Mouse (Mus musculus): ENCODE results near the gene Abcc8. TPM values are rescaled to one million over a fixed set of nuclear protein-coding genes. Genes with fewer than 3 reads are reported as not detected.

The Abcc8 gene
- polyA plus RNA-seq, 1 experiment from 2014 or later = 3.0 TPM

- no peaks in the 10 kb centered on the region for H3K4me1 ChIP-seq
- no peaks in the 10 kb centered on the region for H3K9me3 ChIP-seq
- no peaks in the 10 kb centered on the region for H3K36me3 ChIP-seq
- ATAC-seq (ENCODE audit: borderline replicate concordance, extremely low read depth, low FRiP score, low TSS enrichment) = no peak
- H3K4me2 ChIP-seq = no peak overlapping the region
- WGBS = 69% methylated on average over 9 of the region's 9 CpGs
- H3K4me3 ChIP-seq = no peak overlapping the region
- peaks cover 3% of the 10 kb centered on the region; the same call in 1 of the 2 replicates for H3K27me3 ChIP-seq
- H3K27ac ChIP-seq = no peak overlapping the region
- H3K9ac ChIP-seq = no peak overlapping the region
Measured at GRCm38 (mm10) chr7:46152819-46153351, 26.9 kb downstream of the Abcc8 start.

- Histone ChIP-seq H3K4me3 (no peak overlapping the region), H3K27me3 (no peaks in the 10 kb centered on the region), H3K36me3 (no peaks in the 10 kb centered on the region), H3K9me3 (no peaks in the 10 kb centered on the region), H3K9ac (no peak overlapping the region), H3K4me1 (no peaks in the 10 kb centered on the region), H3K27ac (no peak overlapping the region), H3K4me2 (no peak overlapping the region)
- 78% methylated on average over 7 of the region's 7 CpGs for WGBS
- ATAC-seq (ENCODE audit: borderline replicate concordance, extremely low read depth, low FRiP score, low TSS enrichment) = no peak
Measured at GRCm38 (mm10) chr7:46147417-46147816, 32.4 kb downstream of the Abcc8 start.

- Histone ChIP-seq H3K4me2 (no peak overlapping the region), H3K9ac (no peak overlapping the region), H3K9me3 (no peaks in the 10 kb centered on the region), H3K4me1 (no peaks in the 10 kb centered on the region), H3K36me3 (no peaks in the 10 kb centered on the region), H3K27me3 (no peaks in the 10 kb centered on the region), H3K4me3 (no peak overlapping the region), H3K27ac (no peak overlapping the region)
- no peak for ATAC-seq (ENCODE audit: borderline replicate concordance, extremely low read depth, low FRiP score, low TSS enrichment)
- 75% methylated on average over 7 of the region's 7 CpGs for WGBS
Measured at GRCm38 (mm10) chr7:46146675-46147308, 33.0 kb downstream of the Abcc8 start.

GRCm38 (mm10) chr7:46144061-46144460 is 35.8 kb downstream of the Abcc8 start:
- no peaks in the 10 kb centered on the region for H3K36me3 ChIP-seq
- 79% methylated on average over 8 of the region's 8 CpGs for WGBS
- no peak overlapping the region for H3K4me3 ChIP-seq
- H3K4me1 ChIP-seq = no peaks in the 10 kb centered on the region
- peaks cover 12% of the 10 kb centered on the region; the same call in 1 of the 2 replicates for H3K27me3 ChIP-seq
- no peak overlapping the region for H3K9ac ChIP-seq
- no peak overlapping the region for H3K27ac ChIP-seq
- H3K9me3 ChIP-seq = no peaks in the 10 kb centered on the region
- no peak overlapping the region for H3K4me2 ChIP-seq
- ATAC-seq (ENCODE audit: borderline replicate concordance, extremely low read depth, low FRiP score, low TSS enrichment) = no peak

GRCm38 (mm10) chr7:46138329-46138930 is 41.4 kb downstream of the Abcc8 start:
- no peaks in the 10 kb centered on the region for H3K36me3 ChIP-seq
- no peak overlapping the region for H3K27ac ChIP-seq
- ATAC-seq (ENCODE audit: borderline replicate concordance, extremely low read depth, low FRiP score, low TSS enrichment) = no peak
- 37% methylated on average over 7 of the region's 7 CpGs for WGBS
- H3K9me3 ChIP-seq = no peaks in the 10 kb centered on the region
- peaks cover 12% of the 10 kb centered on the region for H3K27me3 ChIP-seq
- no peak overlapping the region for H3K4me3 ChIP-seq
- no peak overlapping the region for H3K9ac ChIP-seq
- H3K4me2 ChIP-seq = no peak overlapping the region
- H3K4me1 ChIP-seq = 0 out of 2 replicates have a peak, but pooled peaks cover 6% of the 10 kb centered on the region

- 9% methylated on average over 7 of the region's 7 CpGs for WGBS
- Histone ChIP-seq H3K4me1 (0 out of 2 replicates have a peak, but pooled peaks cover 6% of the 10 kb centered on the region), H3K9me3 (no peaks in the 10 kb centered on the region), H3K27me3 (peaks cover 5% of the 10 kb centered on the region; the same call in 1 of the 2 replicates), H3K27ac (no peak overlapping the region), H3K4me3 (no peak overlapping the region), H3K9ac (no peak overlapping the region), H3K36me3 (no peaks in the 10 kb centered on the region), H3K4me2 (no peak overlapping the region)
- no peak for ATAC-seq (ENCODE audit: borderline replicate concordance, extremely low read depth, low FRiP score, low TSS enrichment)
Measured at GRCm38 (mm10) chr7:46133858-46134257, 46.0 kb downstream of the Abcc8 start.

GRCm38 (mm10) chr7:46132229-46132628 is 47.6 kb downstream of the Abcc8 start:
- 74% methylated on average over 12 of the region's 12 CpGs for WGBS
- H3K36me3 ChIP-seq = no peaks in the 10 kb centered on the region
- peaks cover 15% of the 10 kb centered on the region; the same call in 1 of the 2 replicates for H3K27me3 ChIP-seq
- H3K27ac ChIP-seq = no peak overlapping the region
- no peak overlapping the region for H3K4me2 ChIP-seq
- H3K9ac ChIP-seq = no peak overlapping the region
- H3K9me3 ChIP-seq = no peaks in the 10 kb centered on the region
- no peak for ATAC-seq (ENCODE audit: borderline replicate concordance, extremely low read depth, low FRiP score, low TSS enrichment)
- no peak overlapping the region for H3K4me3 ChIP-seq
- H3K4me1 ChIP-seq = 0 out of 2 replicates have a peak, but pooled peaks cover 6% of the 10 kb centered on the region

GRCm38 (mm10) chr7:46131806-46132205 is 48.0 kb downstream of the Abcc8 start:
- 63% methylated on average over 8 of the region's 8 CpGs for WGBS
- H3K4me3 ChIP-seq = no peak overlapping the region
- H3K4me1 ChIP-seq = 0 out of 2 replicates have a peak, but pooled peaks cover 6% of the 10 kb centered on the region
- H3K4me2 ChIP-seq = no peak overlapping the region
- H3K9ac ChIP-seq = no peak overlapping the region
- peaks cover 18% of the 10 kb centered on the region for H3K27me3 ChIP-seq
- ATAC-seq (ENCODE audit: borderline replicate concordance, extremely low read depth, low FRiP score, low TSS enrichment) = no peak
- no peaks in the 10 kb centered on the region for H3K9me3 ChIP-seq
- H3K27ac ChIP-seq = no peak overlapping the region
- H3K36me3 ChIP-seq = no peaks in the 10 kb centered on the region

GRCm38 (mm10) chr7:46131266-46131665 is 48.6 kb downstream of the Abcc8 start:
- Histone ChIP-seq H3K9ac (no peak overlapping the region), H3K9me3 (no peaks in the 10 kb centered on the region), H3K4me2 (no peak overlapping the region), H3K4me1 (0 out of 2 replicates have a peak, but pooled peaks cover 6% of the 10 kb centered on the region), H3K4me3 (no peak overlapping the region), H3K27ac (no peak overlapping the region), H3K27me3 (peaks cover 22% of the 10 kb centered on the region), H3K36me3 (no peaks in the 10 kb centered on the region)
- 22% methylated on average over 3 of the region's 3 CpGs for WGBS
- ATAC-seq (ENCODE audit: borderline replicate concordance, extremely low read depth, low FRiP score, low TSS enrichment) = no peak

GRCm38 (mm10) chr7:46130723-46131122 is 49.1 kb downstream of the Abcc8 start:
- Histone ChIP-seq H3K9ac (no peak overlapping the region), H3K27ac (no peak overlapping the region), H3K36me3 (no peaks in the 10 kb centered on the region), H3K9me3 (no peaks in the 10 kb centered on the region), H3K4me2 (no peak overlapping the region), H3K27me3 (peaks cover 25% of the 10 kb centered on the region), H3K4me1 (0 out of 2 replicates have a peak, but pooled peaks cover 6% of the 10 kb centered on the region), H3K4me3 (no peak overlapping the region)
- whole genome bisulfite sequencing = 48% methylated on average over 7 of the region's 7 CpGs
- no peak for ATAC-seq (ENCODE audit: borderline replicate concordance, extremely low read depth, low FRiP score, low TSS enrichment)

GRCm38 (mm10) chr7:46129463-46130179 is 50.2 kb downstream of the Abcc8 start:
- H3K9me3 ChIP-seq = no peaks in the 10 kb centered on the region

More at GRCm38 (mm10) chr7:46129463-46130179, 50.2 kb downstream of the Abcc8 start:
- Histone ChIP-seq H3K4me2 (no peak overlapping the region), H3K27me3 (peaks cover 25% of the 10 kb centered on the region), H3K4me3 (no peak overlapping the region), H3K36me3 (no peaks in the 10 kb centered on the region), H3K9ac (no peak overlapping the region), H3K27ac (no peak overlapping the region), H3K4me1 (peaks cover 9% of the 10 kb centered on the region; the same call in 1 of the 2 replicates)
- no peak for ATAC-seq (ENCODE audit: borderline replicate concordance, extremely low read depth, low FRiP score, low TSS enrichment)
- 38% methylated on average over 7 of the region's 7 CpGs for WGBS

Data from lung, embryonic 15.5 days (tissue).